Mouse (Mus musculus) cortical plate, adult 2 months (tissue): ENCODE data around the gene Apbb2. TPM values are rescaled to one million over a fixed set of nuclear protein-coding genes. Genes with fewer than 3 reads are reported as not detected.
"Not testable (repeated sequence)": the region's sequence is repeated elsewhere in the genome, so short reads cannot be mapped to it uniquely, and the experiment has no call there.

ENCODE experiments used
- H3K27ac ChIP-seq: fragments of 200-500 bp; 2 replicates; pipeline ENCODE4 v1.5.1; 2012; ENCODE audit warnings: low read length, control low read depth, inconsistent platforms; ENCODE audit not compliant: insufficient read depth
- H3K4me1 ChIP-seq: fragments of 200-500 bp; 2 replicates; pipeline ENCODE4 v1.6.1; 2011; ENCODE audit warnings: low read length; ENCODE audit not compliant: control insufficient read depth, insufficient read depth
- H3K4me3 ChIP-seq: fragments of 200-500 bp; 2 replicates; pipeline ENCODE4 v1.5.1; 2011; ENCODE audit warnings: mild to moderate bottlenecking, low read length, control low read depth; ENCODE audit not compliant: insufficient read depth
- CTCF ChIP-seq: fragments of 200-500 bp; IDR thresholded peaks from 2 replicates; pipeline ENCODE4 v1.5.1; 2011; ENCODE audit warnings: mild to moderate bottlenecking, control low read depth, low read length; ENCODE audit not compliant: insufficient read depth; ENCODE audit errors: extremely low read depth
- POLR2A ChIP-seq: fragments of 200-500 bp; IDR thresholded peaks from 2 replicates; pipeline ENCODE4 v1.6.1; 2011; ENCODE audit warnings: mild to moderate bottlenecking, low read length, control low read depth; ENCODE audit not compliant: insufficient read depth; ENCODE audit errors: extremely low read depth
- polyA plus RNA-seq: library from polyadenylated mRNA; depleted of rRNA; stranded (reverse); fragments of >200 nt; gene quantifications from 2 replicates; pipeline ENCODE4 v1.2.3, GENCODE M21; 2012; rRNA removed

Apbb2 gene
- polyA plus RNA-seq, 1 experiment: 28.8 TPM

GRCm38 (mm10) chr5:66262475-66262874 is 356.1 kb downstream of the Apbb2 start:
- no peak for TF ChIP-seq CTCF
- TF ChIP-seq POLR2A: no peak

GRCm38 (mm10) chr5:66259756-66260448 is 358.7 kb downstream of the Apbb2 start, which contains the start of gene Nsun7:
Gene Nsun7, plus strand, starts transcription at chr5:66259897.
- Histone ChIP-seq H3K27ac (0 out of 2 replicates have a peak within 1 kb of the TSS, but pooled peaks have one; percentile 3), H3K4me1 (no peaks in the 10 kb centered on the region), H3K4me3 (peak within 1 kb of the TSS; percentile 61)
- TF ChIP-seq POLR2A (peak; percentile 45; the same call in 1 of the 2 replicates), CTCF (no peak)

More at GRCm38 (mm10) chr5:66262475-66262874, 356.1 kb downstream of the Apbb2 start:
- Histone ChIP-seq H3K4me3 (no peak overlapping the region), H3K4me1 (no peaks in the 10 kb centered on the region), H3K27ac (no peak overlapping the region)

- H3K27ac ChIP-seq, H3K4me1 ChIP-seq: not testable (repeated sequence)
- H3K4me3 ChIP-seq: peak overlapping the region; percentile 61
Measured at GRCm38 (mm10) chr5:66259431-66259755, 359.2 kb downstream of the Apbb2 start.

- Histone ChIP-seq H3K27ac (no peak overlapping the region), H3K4me1 (no peaks in the 10 kb centered on the region), H3K4me3 (no peak overlapping the region; the same call in 1 of the 2 replicates)
- TF ChIP-seq POLR2A (no peak), CTCF (no peak)
Measured at GRCm38 (mm10) chr5:66259000-66259399, 359.6 kb downstream of the Apbb2 start.

GRCm38 (mm10) chr5:66255044-66255443 is 363.5 kb downstream of the Apbb2 start:
- no peak overlapping the region for H3K27ac ChIP-seq
- no peak overlapping the region for H3K4me3 ChIP-seq
- no peak for TF ChIP-seq POLR2A
- no peak for TF ChIP-seq CTCF
- no peaks in the 10 kb centered on the region for H3K4me1 ChIP-seq

- no peak overlapping the region for H3K27ac ChIP-seq
- H3K4me1 ChIP-seq: no peaks in the 10 kb centered on the region
- no peak overlapping the region for H3K4me3 ChIP-seq
- TF ChIP-seq CTCF: no peak
- no peak for TF ChIP-seq POLR2A
Measured at GRCm38 (mm10) chr5:66253219-66253618, 365.4 kb downstream of the Apbb2 start.

Other genes with a start within 250 kb of the Apbb2 start
- gene Uchl1, start 57.3 kb upstream of the Apbb2 start, polyA plus RNA-seq: 1,141 and 1,161 TPM in 2 replicates
- 51.1 and 56.3 TPM in 2 replicates for gene Limch1, start 127.0 kb upstream of the Apbb2 start, polyA plus RNA-seq